Mouse (Mus musculus): ENCODE data around the gene Brd3os.
A peak's percentile ranks its signal among the peaks of the same experiment; 100 is the strongest.

The Brd3os gene

DNA sequence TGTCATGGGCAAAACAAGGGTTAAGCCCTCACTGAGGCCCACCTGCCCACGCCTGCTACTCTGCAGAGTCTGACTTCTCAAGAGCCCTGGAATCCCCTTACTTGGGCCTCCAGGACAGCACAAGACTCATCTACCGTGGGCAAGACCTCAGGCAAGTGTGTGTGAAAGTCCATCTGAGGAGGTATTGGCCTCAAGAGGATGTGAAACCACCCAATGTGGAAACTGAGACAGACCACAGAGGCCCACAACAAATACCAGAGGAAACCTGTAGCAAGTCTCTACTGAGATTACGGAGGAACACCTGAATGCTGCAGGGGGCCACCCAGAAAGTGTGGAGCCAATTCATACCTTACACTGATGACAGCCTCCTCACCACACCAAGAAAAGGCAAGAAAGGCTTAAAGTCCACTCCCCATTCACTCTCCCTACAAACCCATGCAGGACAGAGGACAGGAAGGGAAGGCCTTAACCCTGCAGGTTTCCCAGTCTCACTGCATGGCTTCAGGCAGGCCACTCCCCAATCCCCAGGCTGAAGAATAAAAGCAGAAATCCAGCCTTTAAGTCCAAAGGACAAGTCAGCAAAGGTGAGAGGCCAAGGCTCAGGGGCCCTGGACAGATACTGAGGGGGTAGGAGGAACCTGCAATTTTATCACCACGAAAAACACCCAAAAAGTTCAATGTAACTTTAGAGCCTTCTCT, 27.3 kb downstream of the Brd3os start:
- DNase-seq (ENCODE audit: low spot score in 2 of 2) = no peak

DNA sequence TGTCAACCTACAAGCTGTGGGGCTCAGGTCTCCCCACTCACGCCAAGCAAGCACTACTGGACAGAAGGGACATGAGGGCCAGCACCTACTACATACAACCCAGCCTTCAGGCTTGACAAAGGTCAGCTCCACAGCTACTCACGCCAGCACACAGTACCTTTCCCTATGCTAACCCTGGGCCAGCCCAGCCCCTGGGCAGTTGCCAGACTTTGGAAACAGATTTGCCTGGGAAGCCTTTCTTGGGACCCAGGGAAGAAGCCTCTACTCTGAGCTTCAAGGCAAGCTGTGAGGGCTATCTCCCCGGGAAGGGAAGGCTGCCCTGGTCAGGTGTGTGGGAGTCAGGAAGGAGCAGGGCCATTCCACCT, 27.8 kb downstream of the Brd3os start:
- no peak for DNase-seq (ENCODE audit: low spot score in 2 of 2)

DNA sequence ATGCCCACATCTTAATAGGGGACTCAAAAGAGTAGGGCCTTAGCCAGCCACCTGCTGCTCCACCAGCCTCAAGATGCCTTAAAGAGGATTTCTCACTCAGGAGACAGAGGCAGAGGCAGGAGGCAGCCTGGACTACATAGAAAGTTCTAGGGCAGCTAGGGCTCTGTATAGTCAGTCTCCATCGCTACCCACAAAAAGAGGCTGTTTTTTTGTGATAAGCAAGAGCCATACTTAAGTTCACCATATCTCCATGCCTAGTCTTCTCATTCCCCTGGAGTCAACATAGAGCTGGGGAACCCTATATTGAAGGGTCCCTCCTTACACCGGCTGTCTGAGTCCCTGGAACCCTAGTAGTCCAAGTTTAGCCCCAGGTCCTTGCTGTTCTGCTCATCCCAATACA, 28.4 kb downstream of the Brd3os start:
- DNase-seq (ENCODE audit: low spot score in 2 of 2) = no peak

DNA sequence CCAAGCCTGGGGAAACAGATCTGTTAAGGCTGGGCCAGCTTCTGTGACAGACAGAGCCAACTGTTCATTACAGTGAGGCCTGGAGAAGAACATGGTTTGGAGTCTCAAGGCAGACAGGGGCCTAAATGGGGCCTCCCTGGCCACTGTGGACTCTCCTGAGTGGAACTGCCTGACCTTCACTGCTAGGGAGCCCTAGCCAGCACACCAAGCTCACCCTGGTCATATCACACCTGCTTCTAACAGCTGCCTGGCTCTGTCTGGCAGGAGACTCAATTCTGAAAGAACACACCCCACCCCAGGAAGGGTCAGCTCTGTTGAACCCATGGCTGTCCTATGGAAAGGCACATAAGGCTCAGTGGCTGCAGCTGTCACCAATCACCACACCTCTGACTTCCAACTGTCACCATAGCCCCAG, 29.1 kb downstream of the Brd3os start:
- DNase-seq (ENCODE audit: low spot score in 2 of 2) = no peak

DNA sequence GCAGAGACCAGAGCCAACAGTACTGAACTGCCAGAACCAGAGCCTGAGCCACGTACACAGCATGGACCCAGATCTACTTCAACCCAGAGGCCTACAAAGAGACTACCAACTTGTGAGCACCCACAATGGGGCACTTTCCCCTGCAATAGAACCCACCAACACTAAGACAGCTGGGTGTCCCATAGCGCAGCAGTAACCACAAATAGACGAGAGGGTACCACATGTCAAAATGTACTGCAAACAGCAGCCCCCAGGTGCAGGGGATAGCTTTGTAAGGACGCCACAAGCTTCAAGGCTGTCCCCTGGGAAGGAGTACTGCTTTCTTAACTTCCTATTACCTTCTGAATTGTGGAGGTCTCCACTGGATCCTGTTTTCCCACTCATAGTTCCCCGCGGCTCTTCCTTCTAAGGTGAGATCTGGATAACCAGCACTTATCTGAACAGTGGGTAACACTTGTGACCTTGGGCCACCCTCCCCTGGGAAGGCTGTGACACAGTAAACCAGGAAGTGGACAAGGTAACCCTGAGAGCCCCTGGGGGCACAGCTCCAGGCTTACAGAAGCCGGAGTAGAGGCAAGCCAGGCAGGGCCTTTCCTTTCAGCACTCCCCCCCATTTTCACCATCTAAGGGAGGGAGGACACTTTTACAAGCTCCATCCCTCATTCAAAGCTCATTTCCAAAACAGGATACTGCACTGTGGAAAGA, 31.1 kb downstream of the Brd3os start:
- no peak for DNase-seq (ENCODE audit: low spot score in 2 of 2)

DNA sequence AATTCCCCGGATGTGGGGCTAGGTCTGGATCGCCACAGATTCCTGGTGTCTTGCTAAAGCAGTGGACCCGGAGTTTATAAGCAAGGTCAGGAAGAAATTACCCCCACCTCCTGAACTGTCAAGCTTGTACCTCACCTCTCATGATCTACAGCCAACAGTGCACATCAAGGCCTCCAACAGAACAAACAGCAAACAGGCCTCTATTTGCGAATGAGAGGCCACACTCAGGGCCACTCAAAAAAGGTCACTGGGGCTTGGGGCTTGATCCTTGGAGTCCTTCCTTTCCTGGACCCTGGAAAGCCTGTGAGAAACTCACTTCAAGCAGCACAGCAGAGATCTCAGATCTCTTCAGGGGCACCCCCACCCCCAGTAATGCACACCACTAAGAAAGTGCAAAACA, 31.8 kb downstream of the Brd3os start:
- no peak for DNase-seq (ENCODE audit: low spot score in 2 of 2)

DNA sequence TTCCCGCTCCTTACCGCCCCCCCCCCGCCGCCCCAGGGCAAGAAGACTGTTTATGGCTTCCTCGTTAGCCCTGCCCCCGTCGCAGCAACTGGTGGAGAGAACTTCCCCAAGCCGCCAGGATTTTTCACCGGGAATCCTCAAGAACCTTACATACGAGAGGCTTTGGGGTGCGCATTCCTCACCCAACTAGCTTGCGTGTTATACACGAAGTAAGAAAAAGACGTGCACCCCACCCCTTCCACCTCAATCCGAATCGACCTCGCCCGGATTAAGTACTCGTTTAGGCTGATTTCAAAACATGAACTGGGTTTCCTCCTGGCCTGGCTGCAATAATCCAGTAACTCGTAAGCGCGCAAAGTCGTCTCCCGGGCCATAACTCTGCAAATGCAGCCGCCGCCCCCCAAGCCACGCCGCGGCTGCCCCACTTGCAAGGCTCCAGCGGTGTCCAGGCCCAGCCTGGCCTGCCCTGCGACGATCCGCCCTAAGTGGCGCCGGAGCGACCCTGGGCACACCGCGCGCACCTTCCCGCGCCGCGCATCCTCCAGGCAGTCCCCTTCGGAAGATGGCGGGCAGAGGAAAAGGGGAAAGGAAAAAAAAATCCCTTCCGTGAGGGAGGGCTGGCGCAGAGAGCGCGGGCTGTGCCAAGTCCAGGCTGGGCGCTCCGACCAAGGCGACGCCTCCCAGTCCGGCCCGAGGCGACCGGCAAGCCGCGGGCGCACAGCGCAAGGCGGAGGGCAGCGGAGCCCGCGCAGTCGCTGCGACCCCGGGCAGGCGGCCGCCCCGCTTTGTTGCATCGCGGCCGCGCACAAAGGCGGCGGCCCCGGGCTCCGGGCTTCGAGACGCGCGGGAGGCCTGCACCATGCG, 32.7 kb downstream of the Brd3os start:
- DNase-seq (ENCODE audit: low spot score in 2 of 2) = peak in 1 of 2 experiments; percentile 57

DNA sequence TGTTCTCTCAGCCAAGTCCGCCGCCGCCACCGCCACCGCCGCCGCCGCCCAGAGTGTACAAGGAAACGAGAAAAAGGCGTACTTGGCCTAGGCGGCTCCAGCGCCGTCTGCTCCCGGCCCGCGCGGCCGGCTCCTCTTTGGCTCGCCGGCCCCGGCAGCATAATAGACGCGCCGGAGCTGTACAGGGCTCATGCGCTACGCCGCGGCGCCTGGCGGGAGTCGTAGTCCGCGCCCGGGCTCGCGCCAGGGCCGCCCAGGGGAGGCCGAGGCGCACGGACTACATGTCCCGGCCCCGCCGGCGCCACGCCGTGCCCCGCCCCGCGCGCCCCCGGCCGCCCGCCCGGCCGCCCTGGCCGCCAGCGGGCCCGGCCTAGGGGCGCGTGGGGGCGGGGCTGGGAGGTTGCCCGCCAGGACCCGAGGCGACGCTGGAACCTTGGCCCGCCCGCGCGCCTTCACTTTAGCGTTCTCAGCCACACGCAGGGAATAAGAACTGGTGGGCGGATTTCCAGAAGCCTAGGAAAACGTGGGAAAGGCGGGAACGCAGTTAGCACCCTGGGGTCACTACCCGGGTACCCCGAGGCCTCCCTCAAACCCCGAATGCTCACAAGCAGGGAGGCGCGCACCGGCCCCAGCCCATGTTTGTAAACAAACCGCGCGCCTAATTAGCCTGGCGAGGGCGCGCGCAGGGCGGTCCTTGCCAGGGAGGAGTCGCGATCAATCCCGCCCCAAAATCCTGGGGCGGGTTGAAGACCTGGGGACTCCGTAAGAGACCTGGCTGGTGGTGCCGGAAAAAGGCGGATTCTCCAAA, 33.6 kb downstream of the Brd3os start:
- DNase-seq (ENCODE audit: low spot score in 2 of 2) = peak; percentile 89 to 91

DNA sequence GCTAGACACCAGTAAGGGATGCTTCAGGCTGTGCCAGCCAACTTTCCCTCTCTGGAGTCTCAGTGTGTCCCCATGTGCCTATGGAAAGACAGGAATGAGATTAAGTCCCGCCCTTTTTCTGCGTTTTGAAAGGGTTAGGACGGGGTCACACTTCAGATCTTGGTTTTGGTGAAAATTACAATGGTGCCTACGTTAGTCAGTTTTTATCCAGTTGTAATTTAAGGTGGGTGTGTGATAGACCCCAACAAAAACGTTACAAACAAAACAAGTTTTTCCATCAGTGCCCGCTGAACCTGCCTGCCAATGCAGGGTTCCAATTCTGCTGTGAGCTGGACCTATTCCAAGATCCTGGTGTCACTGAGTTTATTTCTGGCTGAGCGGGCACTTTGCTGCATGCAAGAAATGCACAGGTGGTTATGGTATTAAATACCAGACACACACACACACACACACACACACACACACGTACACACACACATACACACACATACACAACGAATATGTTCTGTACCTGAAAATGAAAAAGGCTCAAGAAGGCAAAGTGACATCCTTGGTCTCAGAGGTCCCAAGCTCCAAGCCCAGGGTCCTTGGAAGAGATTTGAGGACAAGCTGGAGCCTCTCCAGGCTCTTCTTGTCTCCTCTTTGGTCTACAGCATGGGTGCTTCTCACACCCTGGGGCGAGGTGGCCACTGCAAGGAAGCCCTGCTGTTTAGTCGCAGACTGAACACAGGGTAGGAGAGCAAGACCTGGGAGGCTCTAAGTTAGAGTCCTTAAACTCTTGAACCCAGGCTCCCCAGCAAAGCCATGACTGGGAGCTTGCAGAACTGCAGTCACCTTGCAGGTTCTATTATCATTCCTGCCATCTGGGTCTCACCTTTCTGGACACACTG, 34.4 kb downstream of the Brd3os start:
- DNase-seq (ENCODE audit: low spot score in 2 of 2) = no peak

DNA sequence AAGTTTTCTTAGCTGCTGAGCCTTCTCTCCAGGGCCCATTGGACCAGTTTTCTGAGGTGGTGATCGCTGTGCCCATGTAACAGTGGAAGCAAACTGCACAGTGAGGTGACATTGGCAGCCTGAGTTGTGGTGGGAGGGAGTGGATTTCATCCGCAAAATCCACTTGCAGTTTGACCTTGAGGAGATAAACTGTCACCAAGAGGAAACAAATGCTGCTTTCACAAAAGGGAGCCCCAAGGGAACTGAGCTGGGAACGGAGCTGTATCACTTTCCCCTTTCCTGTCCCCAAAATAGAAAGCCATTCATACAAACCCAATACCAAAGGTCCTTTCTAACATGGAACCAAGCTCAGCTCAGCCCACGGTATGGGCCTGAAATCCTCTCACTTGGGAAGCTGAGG, 37.7 kb downstream of the Brd3os start:
- no peak for DNase-seq (ENCODE audit: low spot score in 2 of 2)

DNA sequence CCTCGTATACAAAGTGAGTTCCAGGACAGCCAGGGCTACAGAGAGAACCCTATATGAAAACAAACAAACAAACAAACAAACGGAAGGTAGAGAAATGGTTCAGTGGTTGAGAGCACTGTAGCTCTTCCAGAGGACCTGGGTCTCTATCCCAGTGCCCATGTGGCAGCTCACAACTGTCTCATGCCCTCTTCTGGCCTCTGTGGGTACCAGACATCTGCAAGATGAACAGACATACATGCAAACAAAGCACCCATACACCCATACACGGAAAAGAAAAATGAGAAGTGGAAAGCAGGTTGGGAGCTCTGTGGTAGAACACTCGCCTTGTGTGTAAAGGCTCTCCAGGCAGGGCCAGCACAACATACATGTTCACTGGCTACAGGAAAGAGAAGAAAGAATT, 38.2 kb downstream of the Brd3os start:
- no peak for DNase-seq (ENCODE audit: low spot score in 2 of 2)

DNA sequence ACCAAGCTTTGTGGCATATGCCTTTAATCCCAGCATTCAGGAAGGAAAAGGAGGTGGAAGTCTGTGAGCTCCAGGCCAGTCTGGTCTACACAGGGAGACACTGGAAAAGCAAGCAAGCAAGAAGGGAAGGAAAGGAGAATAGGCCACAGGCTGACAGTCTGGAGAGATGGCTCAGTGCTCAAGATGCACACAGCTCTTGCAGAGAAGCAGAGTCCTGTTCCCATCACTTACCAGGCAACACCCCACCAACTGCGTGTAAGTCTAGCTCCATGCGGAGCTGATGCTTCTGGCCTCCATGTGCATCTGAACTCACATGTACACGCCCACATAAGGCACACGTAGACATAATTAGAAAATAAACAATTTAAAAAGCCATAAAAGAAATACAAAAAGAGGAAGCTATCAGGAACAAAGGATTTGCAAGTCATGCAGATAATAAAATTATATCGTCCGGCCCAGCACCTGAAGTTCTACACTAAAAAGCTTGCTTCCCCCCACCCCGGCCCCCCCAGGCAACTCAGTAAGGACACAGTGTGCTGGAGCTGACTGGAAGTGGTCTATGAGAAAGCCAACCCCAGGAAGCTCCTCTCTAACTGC, 40.2 kb downstream of the Brd3os start:
- no peak for DNase-seq (ENCODE audit: low spot score in 2 of 2)

DNA sequence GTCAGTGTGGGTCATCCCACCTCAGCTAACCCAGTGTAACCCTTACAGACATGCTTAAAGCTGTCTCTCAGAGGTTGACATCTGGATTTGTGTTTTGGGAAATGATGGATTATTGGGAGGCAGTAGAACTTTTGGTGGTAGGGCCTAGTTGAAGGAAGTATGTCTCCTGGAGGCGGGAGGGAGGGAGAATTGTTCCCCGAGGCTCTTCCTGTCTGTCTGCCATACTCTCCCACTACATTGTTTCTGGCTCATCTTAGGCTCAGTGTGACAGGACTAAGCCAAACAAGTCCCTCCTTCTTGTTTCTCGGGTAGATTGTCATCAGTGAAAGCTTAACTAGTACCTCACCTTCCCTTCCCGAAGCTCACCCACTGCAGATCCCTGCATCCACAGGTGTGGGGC, 44.6 kb downstream of the Brd3os start:
- no peak for DNase-seq (ENCODE audit: low spot score in 2 of 2)

DNA sequence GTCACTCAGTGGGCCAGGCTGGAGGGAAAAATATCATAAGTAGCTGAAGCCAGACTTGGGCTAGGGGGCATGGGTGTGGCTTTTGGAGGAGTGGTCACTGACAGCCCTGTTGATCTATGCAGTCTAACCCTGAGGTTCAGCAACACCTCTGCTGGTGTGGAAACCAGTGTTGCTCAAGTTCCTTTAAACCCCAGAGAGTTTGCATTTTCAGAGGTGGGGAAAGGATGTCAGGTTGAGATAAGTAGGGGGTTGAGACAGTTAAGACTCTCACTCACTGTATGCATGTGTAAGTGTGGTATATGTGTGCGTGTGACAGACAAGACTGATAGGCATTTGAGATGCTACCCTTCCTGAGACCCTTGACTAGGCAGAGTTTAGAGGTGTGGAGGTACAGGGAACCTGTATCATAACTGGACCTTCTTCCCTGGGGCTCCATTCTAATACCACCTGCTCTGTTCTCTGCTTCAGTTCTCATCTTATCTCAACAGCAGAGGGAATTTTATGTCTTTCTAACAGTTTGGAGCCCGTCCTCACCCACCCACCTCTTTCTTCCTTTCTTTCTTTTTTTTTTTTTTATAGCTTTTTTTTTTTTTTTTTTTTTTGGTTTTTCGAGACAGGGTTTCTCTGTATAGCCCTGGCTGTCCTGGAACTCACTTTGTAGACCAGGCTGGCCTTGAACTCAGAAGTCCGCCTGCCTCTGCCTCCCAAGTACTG, 45.4 kb downstream of the Brd3os start:
- no peak for DNase-seq (ENCODE audit: low spot score in 2 of 2)

DNA sequence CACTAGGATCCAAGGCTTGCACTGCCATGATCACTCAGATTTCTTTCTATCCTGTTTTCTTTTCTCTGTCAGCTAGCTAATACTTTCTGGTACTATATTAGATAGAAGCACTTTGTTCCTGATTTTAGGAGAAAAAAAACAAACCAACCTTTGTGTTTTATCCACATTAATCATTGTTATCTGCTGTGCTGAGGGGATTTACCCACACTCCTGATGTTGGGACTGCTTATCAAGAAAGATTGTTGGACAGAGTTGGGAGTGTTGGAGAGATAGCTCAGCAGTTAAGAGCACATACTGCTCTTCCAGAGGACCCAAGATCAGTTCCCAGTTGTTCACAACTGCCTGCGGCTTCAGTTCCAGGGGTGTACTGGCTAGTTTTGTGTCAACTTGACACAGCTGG, 46.2 kb downstream of the Brd3os start:
- no peak for DNase-seq (ENCODE audit: low spot score in 2 of 2)

DNA sequence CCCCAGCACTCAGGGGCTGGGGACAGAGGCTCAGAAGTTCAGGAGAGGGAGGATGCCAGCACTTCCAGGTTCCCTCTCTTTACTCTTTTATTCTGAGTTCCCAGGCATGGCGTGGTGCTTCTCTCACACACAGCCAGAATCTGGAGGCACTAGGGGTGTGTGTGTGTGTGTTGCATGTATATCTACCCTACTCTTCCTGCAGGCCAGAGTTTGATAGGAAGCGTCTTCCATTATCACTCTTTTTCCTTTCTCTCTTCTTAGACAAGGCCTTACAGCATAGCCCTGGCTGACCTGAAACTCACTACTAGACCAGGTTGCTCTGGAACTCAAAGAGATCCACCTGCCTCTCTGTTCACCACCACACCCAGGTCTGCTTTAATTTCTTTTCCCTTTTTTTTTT, 48.8 kb downstream of the Brd3os start:
- no peak for DNase-seq (ENCODE audit: low spot score in 2 of 2)

Measured in urinary bladder, postnatal 4 days (tissue).